Mouse (Mus musculus): ENCODE measurements around the gene Atoh8.

Atoh8 gene

DNA sequence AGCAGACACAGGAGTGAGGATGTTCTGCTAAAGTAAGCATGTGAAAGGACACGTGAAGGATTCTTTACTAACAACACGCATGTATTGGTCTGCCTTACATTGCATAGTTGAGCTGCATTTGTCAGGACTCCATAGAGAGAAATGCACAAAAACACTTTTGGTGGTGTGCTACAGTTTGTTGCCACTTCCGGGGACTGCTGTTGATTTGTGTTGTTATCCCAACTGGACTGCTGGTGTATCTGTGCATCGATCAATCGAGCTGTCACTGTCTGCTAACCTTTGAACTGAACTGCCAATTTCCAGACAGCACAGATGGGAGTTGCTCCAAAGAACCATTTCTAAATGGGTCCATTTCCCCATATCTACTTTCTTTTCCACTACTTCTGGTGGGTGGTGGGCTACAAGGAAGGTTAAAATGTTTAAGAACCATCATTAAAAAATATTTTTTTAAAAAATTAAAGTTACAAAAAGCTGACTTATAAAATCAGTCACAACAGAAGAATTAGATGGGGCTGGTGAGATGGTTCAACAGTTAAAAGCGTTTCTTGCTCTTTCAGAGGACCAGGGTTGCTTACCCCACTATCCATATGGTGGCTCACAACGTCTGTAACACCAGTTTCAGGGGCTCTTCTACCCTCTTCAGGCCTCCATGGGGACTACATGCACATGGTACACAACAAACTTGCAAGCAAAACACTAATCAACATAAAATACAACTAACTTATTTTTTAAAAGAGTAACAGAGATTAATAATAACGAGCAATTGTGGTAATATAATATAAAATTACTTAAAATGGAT, 76.2 kb downstream of the Atoh8 start:
- CTCF ChIA-PET: no interaction called here

Measured in spleen, embryonic (tissue).